Mouse (Mus musculus) induced T-regulatory cell, adult 2 months (primary cell): ENCODE measurements at regions not wholly inside any gene's neighbourhood (a gene's known extent, or its start where the extent isn't known, plus 50 kb on each side); places are given as distances from the start of the nearest gene placed in this dataset.

Experiments used
- DNase-seq: peaks from one replicate; pipeline ENCODE4 v3.0.0-alpha.2; 2012; ENCODE audit warnings: low read depth

DNA sequence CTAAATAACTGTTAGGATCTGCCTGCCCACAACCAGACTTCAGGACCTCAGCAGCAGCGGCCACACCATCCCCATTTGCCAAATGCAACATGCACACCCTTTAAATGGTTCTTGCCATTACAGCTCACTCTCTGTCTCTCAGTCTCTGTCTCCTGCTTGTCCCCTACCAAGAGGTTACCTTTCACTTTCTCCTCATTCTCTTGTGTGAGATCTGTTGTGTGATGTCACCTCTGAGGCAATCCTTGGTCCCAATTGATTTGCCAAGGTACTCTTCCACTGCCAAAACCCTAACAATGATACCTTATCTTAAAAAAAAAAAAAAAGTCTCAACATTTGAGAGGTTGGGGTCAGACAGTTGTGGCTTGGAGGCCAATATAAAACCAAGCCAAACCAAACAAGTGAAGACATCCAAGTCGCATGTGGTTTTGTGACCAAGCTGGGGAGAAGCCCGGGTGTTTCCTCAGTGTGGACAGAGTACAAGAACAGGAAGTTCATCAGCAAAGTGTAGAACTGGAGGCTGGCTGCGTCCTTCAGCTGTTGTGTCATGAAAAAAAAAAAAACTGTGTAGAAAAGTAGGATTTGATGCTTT lies 464.2 kb downstream of the Slc4a3 start:
- no peak for DNase-seq

DNA sequence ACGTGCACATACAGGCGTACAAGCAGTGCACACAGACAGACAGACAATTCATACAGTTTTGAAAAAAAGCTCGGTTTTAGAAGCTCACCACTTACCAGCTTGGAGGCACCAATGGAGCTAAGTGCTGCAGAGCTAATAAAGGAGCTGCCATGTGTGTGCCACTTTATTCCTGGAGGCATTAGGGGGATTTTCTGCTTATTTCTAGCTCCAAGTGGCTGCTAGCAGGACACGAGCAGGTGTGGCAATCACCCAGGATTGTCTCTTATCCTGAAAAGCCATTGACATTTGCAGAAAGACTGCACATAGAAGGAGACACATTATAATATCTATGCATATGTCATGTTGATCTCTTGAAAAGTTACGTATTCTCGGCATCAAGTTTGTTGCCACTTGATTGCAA lies 472.5 kb downstream of the Slc4a3 start:
- no peak for DNase-seq

DNA sequence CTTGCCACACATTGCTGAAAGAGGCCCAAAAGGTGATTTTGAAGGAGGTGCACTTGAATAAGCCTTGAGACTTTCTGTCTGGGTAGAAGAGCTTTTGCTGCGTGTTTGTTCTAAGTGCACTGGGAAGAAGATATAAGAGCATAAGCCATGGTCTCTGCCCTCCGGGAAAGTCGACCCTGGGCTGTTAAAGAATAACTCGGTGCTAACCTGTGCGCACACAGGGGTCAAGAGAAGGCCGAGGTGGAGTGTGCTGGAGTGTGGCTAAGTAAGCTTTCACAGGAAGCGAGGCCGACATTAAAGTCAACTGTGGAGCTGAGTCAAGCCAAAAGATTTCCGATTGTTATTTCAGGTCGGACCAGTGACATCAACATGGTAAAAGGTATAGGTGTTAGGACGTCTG lies 473.0 kb downstream of the Slc4a3 start:
- DNase-seq, result no peak

DNA sequence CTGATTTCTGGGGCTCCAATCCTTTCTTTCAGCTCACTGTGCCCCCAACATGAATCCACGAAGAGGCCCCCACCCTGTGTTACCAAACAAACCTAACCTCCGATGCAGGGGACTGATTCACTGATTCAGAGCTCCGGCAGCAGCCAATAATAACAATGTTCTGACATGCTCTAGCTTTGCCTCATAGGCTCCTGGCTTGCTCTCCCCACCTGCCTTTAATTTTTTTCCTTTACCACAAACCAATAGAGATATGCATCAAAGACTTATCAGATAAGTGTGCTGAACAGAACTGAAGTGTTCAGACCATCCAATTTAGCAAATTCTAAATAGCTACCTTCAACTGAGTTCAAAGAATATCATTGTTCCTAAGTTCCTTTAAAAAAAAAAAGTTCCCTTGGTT lies 478.6 kb downstream of the Slc4a3 start:
- no peak for DNase-seq

- DNase-seq, result no peak
Observed at GRCm38 (mm10) chr1:76025389-76025788, 479.3 kb downstream of the Slc4a3 start.

- no peak for DNase-seq
Observed at GRCm38 (mm10) chr1:76029059-76029458, 483.0 kb downstream of the Slc4a3 start.

GRCm38 (mm10) chr1:76031171-76031922 lies 485.3 kb downstream of the Slc4a3 start:
- no peak for DNase-seq

- DNase-seq, result no peak
Observed at GRCm38 (mm10) chr1:76031923-76032285, 485.8 kb downstream of the Slc4a3 start.

DNA sequence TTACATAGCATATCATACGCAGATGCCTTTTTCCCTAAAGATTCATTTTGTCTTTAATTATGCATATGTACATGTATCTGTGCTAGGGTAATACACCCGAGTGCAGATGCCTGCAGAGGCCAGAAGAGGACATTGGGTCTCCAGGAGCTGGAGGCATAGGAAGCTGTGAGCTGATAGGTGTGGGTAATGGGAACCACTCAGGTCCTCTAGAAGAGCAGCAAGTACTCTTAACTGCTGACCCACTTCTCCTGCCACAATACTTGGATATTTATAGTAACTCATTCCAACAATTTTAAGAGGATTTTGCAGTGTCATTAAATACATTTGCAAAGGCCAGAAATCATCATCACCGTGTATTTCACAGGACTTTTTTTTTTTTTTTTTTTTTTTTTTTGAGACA lies 486.6 kb downstream of the Slc4a3 start:
- DNase-seq, result no peak

GRCm38 (mm10) chr1:76036316-76036715 lies 490.2 kb downstream of the Slc4a3 start:
- DNase-seq, result no peak

GRCm38 (mm10) chr1:76039029-76039655 lies 493.1 kb downstream of the Slc4a3 start:
- no peak for DNase-seq

DNA sequence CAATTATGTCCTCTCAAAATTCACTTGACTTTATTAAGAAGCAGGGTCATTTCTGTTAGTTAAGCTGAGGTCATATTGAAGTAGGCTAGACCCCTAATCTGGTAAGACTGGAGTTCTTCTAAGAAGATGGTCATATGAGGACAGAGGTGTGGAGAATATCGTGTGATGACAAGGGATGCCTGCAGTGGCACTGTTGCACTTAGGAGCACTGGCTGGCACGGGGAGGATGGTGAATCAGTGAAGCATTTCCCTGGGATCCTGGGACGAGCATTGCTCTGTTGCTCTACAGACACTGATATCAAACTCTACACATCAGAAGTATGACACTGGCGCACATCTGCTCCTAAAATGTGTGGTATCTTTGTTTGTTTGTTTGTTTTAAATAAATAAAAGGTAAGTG lies 493.6 kb downstream of the Slc4a3 start:
- no peak for DNase-seq

DNA sequence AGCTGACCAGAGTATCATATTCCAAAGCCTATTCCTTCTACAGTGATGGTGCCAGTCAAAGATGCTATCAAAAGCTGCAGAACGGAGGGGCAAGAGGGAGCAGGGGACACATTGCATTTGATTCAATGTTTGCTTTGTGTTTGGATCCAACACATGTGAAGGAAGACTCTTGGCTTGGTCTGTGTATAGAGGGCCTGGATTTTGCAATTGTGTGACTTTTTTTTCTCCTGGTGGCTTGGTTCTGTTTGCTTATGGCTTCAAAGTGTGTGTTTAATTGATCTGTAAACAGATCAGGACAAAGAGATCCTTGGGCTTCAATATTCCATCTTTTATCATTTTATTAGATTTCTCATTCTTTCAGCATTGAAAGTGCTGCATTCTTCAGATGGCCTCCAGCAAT lies 504.2 kb downstream of the Slc4a3 start:
- DNase-seq, result no peak

- DNase-seq, result no peak
Observed at GRCm38 (mm10) chr1:76053378-76054171, 507.5 kb downstream of the Slc4a3 start.

DNA sequence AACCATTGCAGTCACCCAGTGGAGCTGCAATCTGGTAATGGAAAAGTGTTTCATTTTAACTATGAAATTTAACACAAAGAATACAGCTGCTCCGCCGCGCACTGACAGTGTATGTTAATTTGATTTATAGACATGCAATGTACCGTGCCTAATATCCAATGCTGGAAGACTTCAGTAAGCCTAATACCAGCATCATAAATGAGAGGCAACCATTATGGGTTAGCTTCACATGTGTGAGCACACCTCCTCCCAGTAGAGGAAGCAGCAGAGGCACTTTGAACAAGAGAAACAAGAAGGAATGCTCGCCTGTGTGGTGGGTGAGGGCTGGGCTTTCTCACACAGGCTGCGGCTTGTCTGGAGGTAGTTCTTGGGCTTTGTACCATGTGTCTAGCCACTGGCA lies 519.7 kb downstream of the Slc4a3 start:
- no peak for DNase-seq

DNA sequence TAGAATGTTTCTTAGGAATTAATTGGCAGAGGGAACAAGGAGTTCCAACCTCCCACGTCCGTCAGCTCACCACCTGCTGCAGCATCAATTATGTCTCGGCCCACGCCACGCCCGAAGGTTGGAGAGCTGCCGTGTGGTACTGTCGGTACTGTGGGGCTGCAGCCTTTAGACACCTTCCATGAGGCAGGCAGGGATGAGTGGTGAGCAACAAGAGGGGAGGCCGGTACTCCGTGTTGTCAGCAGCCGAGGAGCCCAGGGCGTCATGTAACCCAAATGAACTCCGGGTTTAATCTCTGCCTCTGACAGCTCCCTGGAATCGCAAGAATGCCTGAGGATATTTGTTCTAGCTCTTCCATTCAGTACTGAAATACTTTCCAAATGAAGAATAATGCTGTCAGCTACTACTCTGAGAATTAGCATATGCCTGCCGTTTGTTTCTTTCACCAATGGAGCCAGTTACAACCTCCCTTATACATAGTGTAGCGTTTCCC lies 524.8 kb downstream of the Slc4a3 start:
- DNase-seq, result no peak

DNA sequence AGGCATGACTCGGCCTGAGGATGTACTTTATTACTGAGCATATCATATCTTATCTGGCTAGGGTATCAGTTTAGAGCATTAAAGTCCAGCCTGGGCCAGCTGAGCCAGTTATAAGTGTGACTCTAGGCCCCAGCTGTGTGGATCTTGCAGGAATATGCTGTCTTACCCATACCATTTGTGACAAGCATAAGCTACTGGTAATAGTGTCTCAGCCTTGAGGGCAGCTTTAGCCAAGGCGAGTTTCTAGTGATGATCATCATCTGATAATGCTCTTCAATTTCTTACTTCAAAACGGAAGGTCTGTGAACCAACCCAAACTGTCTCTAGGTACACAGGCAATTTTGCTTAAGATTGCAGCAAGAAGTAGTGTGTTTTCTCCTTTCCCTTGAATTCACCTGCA lies 529.1 kb downstream of the Slc4a3 start:
- DNase-seq, result no peak

- DNase-seq, result no peak
Observed at GRCm38 (mm10) chr1:76075685-76076455, 529.8 kb downstream of the Slc4a3 start.

- DNase-seq, result no peak
Observed at GRCm38 (mm10) chr1:76080241-76080640, 534.2 kb downstream of the Slc4a3 start.

- DNase-seq, result no peak
Observed at GRCm38 (mm10) chr1:76081700-76082099, 535.6 kb downstream of the Slc4a3 start.

GRCm38 (mm10) chr1:76083273-76084036 lies 537.4 kb downstream of the Slc4a3 start:
- no peak for DNase-seq
